Mouse (Mus musculus): ENCODE data around the gene Rps9.

GRCm38 (mm10) chr7:3691919-3692318 is 11.9 kb upstream of the Rps9 start:
- no peak for TF ChIP-seq REST (IDR thresholded peaks at IDR 0.05; ENCODE audit: insufficient read depth, insufficient read length)
- TF ChIP-seq POLR2AphosphoS2 (IDR thresholded peaks at IDR 0.05; ENCODE audit: insufficient read length, low read depth) = no peak
- no peak for TF ChIP-seq POLR2A (IDR thresholded peaks at IDR 0.05; ENCODE audit: insufficient read length, low read depth)
